ENCODE assay signal across 9 mouse cellular contexts in genomic region chr1:119453731-119454130, GRCm38 (mm10). TPM values are rescaled to one million over a fixed set of nuclear protein-coding genes. Genes with fewer than 3 reads are reported as not detected.
A peak's percentile ranks its signal among the peaks of the same experiment; 100 is the strongest.
DNase-seq lines count a peak whose midpoint lies in the region; ATAC-seq lines count a peak whose summit lies in the region.
"Had no signal": no experiment of that assay in that cellular context is flagged by ENCODE, and none has a peak within 500 bp of the region (broad histone marks: within the 10 kb centered on the region; RNA-seq: fewer than 3 reads in every experiment).

No protein-coding gene starts in this region.

- H3K4me1 ChIP-seq in kidney, embryonic 14.5 days (ENCODE audit: control insufficient read depth, insufficient read depth, low read length): peaks cover 7% of the 10 kb centered on the region; the same call in 1 of the 2 replicates

- no peak overlapping the region for H3K4me3 ChIP-seq in kidney, embryonic 14.5 days (ENCODE audit: low read length)

- H3K9ac ChIP-seq in kidney, embryonic 14.5 days (ENCODE audit: low read depth, low read length): no peak overlapping the region
- H3K9ac ChIP-seq: liver, embryonic 14.5 days had no signal

- H3K27me3 ChIP-seq in kidney, embryonic 14.5 days (ENCODE audit: control insufficient read depth, insufficient read depth, low read length): no peaks in the 10 kb centered on the region

- no peak overlapping the region for H3K27ac ChIP-seq in kidney, embryonic 14.5 days (ENCODE audit: low read depth, low read length)
- H3K27ac ChIP-seq: liver, embryonic 14.5 days had no signal

- 81% methylated on average over 3 of the region's 4 CpGs for WGBS in kidney, embryonic 14.5 days

- H3K9me3 ChIP-seq in kidney, embryonic 14.5 days (ENCODE audit: control insufficient read depth, low read length): no peaks in the 10 kb centered on the region

- intact Hi-C loops in left cerebral cortex, postnatal 4 days (cut with DNase I): no loop called here

- no peaks in the 10 kb centered on the region for H3K36me3 ChIP-seq in kidney, embryonic 14.5 days (ENCODE audit: control insufficient read depth, insufficient read depth, low read length)

- no peak for ATAC-seq in kidney, embryonic 14.5 days (ENCODE audit: low FRiP score, low TSS enrichment)

- peak; percentile 5 for DNase-seq in cerebellum, adult 11-12 months
- no peak for DNase-seq in cerebellum, adult 8-10 months
- DNase-seq in left cerebral cortex, postnatal 4 days: peak; percentile 81
- no peak for DNase-seq in left cerebral cortex, adult 9 months (ENCODE audit: low spot score in 2 of 2)
- peak; percentile 81 for DNase-seq in adipocyte (ENCODE audit: low spot score)
- DNase-seq in lung, postnatal 14 days: peak; percentile 74
- DNase-seq in neural tube, embryonic 10.5 days (ENCODE audit: extremely low spot score, low spot score): no peak

- no peak overlapping the region for H3K4me2 ChIP-seq in kidney, embryonic 14.5 days (replicated peaks; ENCODE audit: low read depth, low read length)

RNA-seq across cellular contexts. Expression of gene Inhbb, which starts 31.7 kb away (rescaled TPM):
- 10 to 100 TPM; 10.6 to 11.7 TPM for total RNA-seq in left cerebral cortex, postnatal 4 days (2021)
- polyA plus RNA-seq in kidney, embryonic 14.5 days (2014; fragmentation: Nextera tagmentation; extraction: Ambion mirVana): 0.16 TPM in 2 replicates

RNA-seq across cellular contexts. Expression of gene Ralb, which starts 50.9 kb away (rescaled TPM):
- total RNA-seq in left cerebral cortex, postnatal 4 days (2021): 10 to 100 TPM; 42.5 to 43.0 TPM
- 84.7 and 123 TPM in 2 replicates for polyA plus RNA-seq in kidney, embryonic 14.5 days (2014; fragmentation: Nextera tagmentation; extraction: Ambion mirVana)

Comparison
In these comparisons a context has a peak if more than half of its experiments do, and no peak if none do; other contexts are left out.
1. DNase-seq: peak in cerebellum, adult 11-12 months (single experiment), left cerebral cortex, postnatal 4 days (single experiment), adipocyte (single experiment) and lung, postnatal 14 days (single experiment); none in cerebellum, adult 8-10 months (single experiment), left cerebral cortex, adult 9 months (0 of 2) and neural tube, embryonic 10.5 days (single experiment).